Mouse (Mus musculus) T-helper 17 cell (primary cell): ENCODE data around the gene Pard3b.

Experiments used
- in situ Hi-C, 2 experiments: fragments of 300-600 bp; cut with MboI, MseI; formaldehyde crosslinking; loops; 1 replicate in 1 of 2; 2 replicates in 1 of 2; pipeline ENCODE4 v1.15.1; 2025; ENCODE audit warnings: high pct_unique_total_duplicates in 2 of 2

Pard3b gene

DNA sequence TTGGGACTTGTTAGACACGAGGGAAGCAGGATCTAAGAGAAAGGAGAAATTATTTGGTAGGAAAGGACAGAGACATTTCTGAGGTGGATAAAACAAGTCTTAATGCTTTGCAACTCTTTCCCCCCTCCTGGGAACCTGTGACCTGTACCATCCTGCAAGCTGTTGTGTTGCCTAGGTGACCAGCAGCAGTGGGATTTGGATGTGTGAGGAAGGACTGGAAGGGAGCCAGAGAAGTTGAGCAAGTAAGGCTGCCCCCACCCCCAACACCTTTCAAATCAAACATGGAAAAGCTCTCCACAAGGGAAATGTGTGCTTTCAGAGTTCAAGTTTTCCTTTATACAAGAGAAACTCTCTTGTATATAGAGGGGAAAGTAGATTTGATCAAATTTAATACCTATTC, 595.4 kb downstream of the Pard3b start:
- in situ Hi-C loops: no loop called here

DNA sequence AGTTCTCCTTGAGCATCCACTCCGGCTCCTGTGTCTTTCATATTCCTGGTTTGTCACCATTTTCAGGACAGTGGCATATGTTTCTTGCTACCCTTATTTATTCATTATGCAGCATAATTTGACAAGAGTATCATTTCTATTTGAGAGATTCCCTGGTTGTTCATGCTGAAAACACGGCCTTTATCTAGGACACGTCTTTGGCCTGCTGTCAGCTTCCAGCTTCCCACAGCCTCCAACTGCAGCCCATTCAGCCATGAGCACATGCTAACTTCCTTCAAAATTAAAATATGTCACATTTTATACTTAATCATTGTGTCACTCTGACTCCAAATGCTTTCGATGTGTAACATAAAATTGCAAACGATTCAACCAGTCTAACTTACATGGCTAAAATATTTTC, 596.5 kb downstream of the Pard3b start:
- in situ Hi-C loops: no loop called here

DNA sequence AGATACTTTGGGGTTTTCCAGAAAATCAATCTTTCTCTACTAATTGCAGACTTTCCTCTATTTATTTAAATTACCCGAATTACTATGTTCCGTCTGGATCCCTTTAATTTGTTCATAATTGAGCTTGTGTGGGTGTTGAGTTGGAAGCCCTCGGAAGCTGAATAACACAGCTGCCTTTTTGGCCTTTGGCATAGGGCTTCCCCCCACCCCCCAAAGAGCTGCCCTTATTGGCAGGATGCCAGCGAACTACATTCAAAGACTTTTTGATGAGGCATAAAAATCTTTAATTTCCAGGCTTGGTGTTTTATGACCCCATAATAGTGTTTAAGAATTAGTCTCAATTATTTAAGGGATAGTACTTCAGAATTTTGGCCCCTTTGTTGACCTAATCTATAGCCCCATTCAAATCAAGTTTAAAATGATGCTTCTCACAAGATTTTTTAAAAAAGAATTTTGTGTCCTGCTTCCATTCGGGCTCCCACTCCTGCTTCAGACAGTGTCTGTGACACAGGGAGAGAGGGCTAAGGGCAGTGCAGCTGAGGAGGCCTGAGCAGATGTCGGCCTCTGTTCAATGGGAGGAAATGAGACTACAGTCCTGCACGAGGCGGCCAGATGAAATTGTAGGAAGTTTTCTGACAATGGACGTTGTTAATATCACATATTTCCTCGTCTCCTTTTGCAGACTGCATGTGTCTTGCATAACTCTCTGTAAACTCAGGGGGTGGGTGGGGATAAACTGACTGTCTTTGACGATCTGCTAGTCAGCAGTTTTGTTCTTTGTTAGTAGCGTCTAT, 605.8 kb downstream of the Pard3b start:
- in situ Hi-C loops: no loop called here

DNA sequence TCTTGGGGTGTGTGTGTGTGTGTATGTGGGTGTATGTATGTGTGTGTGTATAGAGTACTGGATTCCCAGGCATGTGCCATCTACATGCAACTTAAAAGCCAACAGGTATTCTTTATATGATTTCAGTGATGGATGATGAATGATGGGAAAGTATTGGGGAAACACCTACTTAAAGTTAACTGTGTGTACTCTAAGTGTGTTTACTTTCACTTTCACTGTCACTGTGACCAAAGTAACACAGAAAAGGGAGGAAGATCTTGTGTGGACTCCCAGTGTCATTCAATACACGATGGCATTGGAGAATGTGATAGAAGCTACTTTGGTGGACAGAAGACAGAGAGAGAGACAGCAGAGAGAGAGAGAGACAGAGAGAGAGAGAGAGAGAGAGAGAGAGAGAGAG, 613.8 kb downstream of the Pard3b start:
- in situ Hi-C loops: no loop called here

DNA sequence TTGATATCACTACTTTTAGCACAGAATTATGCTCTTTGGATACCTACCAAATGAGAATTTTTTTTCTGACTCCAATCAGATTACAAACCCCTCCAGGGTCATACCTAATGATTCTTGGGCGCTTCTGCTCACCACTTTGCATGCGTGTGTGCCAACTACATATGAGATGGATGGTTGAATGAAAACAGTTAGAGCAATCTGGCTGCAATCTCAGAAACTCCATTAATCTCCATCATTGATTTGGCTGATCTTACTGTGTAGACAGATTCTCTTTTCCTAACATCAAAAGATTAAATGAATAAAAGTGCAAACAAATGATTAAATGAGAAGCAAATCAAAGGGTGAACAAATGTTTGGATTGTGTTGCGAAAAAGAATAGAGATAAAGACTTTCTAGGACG, 615.7 kb downstream of the Pard3b start:
- in situ Hi-C loops: no loop called here

DNA sequence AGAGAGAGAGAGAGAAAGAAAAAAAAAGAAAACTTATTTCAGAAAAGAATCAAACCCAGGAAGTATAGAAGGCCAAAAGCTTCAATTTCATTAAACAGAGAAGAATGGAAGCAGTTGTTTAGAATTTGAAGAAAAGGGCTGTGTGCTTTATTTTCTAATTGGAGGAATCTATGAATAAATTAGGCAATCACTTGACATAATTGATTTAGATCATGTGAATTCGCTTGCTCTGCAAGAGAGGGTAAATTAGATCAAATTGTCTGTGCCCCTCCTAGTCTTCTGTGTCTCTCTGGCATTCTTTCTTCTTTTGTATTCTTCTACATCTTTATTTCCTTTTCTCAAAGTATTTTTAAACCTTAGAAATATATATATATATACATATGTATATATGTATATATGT, 616.3 kb downstream of the Pard3b start:
- in situ Hi-C loops: no loop called here

DNA sequence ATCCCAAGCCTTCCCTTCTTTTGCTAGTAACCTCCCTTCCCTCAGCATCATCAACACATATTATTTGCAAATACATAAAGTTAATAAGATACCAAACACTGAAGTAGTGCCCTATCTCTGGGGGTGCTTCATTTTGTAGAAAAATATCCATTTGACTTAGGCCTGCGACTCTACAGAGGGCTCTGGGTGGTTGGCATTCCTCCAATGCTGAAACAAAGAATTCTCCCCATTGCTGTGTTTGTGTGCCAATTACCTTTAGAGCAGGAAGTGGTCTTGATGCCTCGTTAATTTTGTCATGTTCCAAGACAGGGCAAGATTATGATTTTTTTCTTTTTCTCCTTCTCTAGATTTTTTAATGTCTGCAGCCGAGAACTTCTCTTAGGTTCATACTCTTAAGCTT, 637.8 kb downstream of the Pard3b start:
- in situ Hi-C loops: no loop called here

DNA sequence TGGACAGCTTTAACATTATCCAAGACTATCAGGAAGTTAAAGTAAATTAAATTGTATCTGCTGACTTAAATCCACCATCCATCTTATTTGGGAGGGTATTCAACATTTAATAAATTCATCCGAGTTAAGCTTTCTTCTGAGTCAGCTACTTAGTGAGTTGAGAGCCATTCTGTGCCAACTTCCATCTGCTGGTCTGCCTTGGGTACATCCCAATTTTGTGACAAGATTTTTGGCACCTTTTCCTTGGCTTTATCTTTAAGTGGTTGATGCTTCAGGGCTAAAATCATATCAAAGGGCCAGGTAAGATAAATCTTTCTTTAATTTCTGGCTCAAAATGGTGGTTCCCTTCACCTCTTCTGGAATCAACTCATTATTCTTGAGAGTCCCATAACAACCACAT, 640.0 kb downstream of the Pard3b start:
- in situ Hi-C loops: no loop called here

DNA sequence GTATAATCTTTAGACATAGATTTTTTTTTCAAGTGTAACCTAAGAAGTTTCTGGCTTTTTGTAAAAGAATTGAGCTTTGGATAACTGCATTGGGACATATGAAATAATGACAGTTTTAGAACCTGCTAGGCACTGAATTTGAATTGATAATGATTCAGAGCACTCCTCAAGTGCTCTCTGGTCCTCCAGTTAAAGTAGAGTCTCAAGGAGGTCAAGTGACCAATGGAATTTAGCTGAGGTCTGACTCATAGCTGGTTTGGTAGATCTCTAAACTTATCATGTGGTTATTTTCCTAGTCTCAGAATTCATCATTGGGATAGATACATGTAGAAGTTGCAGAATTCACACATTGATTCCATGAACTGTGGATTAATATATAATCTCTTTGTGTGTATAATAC, 642.0 kb downstream of the Pard3b start:
- in situ Hi-C loops: no loop called here

DNA sequence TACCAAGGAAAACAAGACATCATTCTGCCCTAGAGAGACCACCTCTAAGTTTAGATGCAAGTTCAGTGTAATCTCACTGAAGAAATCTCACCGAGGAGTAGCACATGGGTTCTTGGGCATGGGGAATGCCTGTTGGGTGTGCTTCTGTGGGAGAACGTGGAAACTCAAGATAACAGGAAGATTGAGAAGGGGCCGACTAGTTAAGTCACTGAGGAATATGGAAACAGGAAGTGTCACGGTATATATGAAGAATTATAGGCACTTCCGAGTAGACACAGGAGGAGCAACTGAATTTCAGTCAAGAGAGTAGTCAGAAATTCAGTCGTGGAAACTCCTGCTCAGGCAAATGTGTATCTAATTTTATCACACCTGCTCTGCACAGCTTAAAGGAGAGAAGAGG, 644.2 kb downstream of the Pard3b start:
- in situ Hi-C loops: no loop called here

DNA sequence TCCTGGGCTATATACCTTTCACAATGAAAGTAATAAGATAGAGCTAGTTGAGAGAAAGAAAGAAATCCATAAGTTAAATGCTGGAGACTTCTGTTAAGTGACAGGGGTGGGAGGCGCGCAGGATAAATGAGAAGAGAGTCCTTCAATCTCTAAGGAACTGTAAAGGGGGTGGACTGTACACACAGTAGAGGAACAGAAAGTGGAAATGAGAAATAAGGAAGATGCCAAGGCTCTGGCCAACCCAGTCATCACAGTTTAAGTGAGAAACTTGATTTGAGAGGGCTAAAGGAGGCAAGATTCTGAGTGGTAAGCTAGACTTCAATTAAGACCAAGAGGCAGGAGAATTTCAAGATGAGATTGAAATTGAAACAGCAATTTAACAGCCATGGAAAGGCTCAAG, 645.0 kb downstream of the Pard3b start:
- in situ Hi-C loops: no loop called here

DNA sequence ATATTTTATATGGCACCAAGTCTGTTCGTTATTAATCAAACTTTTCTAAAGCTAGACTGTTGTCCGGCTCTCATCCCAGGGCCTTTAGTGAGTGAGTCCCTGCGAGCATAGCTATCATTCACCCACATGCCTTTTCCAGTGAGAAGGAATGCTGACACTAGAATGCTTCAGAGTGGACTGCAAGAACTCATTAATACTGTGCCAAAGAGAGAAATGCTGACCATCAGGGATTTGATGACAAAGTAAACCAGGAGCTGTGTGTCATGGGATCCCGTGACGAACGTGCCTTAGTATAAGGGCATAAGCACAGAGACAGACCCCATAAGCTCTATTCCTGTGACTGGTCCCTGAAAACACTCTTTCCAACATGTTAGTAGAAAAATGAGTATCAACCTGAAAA, 670.8 kb downstream of the Pard3b start:
- in situ Hi-C loops: loop anchor here in 1 of 2 experiments (25.0 kb wide), 1 partner anchor 922 kb away; no protein-coding TSS in a partner anchor

DNA sequence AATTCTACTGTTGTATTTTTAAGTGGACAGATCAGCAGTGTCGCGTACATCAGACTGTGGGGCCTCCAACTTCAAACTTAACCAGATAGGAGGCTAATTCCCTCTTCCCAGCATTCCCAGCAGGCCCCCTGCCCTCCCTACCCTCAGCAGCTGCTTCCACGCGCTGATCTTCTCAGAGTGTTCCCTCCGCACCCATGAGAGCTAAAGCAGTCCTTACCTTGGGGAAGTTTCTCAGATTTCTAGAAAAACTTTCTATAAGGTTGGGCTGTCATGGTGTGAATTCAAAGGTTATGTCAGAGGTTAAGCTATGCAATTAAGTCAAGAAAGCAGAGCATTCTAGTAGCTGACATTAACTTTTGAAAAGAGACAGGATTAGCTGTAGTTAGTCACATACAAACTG, 686.6 kb downstream of the Pard3b start:
- in situ Hi-C loops: no loop called here

DNA sequence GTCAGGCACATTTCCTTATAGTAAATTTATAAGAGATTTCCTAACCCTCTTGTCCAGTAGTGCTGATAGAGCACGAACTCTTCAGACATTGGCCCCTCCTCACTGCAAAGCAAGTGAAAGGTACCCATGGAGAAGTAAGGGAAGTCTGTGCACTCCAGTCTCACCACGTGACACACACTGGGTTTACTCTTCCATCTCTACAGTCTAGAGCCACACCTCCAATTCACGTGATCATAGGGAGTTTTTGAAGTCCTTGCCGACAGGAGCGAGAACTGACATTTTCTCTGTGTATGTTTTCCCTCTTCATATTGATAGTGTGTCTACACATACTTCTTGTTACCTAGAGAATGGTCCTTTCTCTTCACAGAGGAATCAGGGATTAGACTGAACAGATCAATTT, 689.1 kb downstream of the Pard3b start:
- in situ Hi-C loops: no loop called here

DNA sequence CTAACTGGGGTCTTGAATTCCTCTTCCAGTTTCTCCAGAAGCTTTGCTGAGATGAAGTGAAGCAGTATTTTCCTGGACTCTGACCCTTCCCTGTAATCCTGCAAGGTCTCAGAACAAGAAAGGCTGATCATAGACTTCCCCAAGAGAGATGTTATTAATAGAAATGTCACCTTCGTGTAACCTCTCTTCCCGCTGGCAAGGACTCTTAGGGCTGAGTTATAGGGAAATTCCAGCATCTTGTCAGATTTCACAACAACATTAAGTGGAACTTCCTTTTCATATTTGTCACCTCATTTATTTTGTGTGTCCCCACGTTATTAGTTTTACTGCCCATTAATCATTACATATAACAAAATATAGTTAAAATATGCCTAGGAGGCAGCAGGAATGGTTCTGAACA, 690.2 kb downstream of the Pard3b start:
- in situ Hi-C loops: no loop called here

DNA sequence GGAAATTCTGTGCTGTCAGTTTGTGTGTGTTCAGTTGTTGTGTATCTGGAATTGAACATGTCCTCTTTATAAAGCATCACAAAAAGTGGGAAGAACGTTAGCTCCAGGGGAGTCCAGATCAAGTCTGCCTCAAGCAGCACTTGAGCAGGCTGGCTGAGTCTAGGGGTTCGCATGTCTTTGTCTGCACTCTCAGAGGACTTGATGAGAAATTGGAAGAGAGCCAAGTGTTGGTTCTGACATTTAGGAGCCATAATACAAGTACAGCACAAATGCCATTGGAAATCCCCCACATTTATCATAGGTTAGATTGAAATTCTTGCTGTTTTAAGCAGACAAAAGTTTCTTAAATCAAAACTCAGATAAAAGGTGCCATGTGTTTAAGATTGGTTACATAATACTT, 694.4 kb downstream of the Pard3b start:
- in situ Hi-C loops: no loop called here

DNA sequence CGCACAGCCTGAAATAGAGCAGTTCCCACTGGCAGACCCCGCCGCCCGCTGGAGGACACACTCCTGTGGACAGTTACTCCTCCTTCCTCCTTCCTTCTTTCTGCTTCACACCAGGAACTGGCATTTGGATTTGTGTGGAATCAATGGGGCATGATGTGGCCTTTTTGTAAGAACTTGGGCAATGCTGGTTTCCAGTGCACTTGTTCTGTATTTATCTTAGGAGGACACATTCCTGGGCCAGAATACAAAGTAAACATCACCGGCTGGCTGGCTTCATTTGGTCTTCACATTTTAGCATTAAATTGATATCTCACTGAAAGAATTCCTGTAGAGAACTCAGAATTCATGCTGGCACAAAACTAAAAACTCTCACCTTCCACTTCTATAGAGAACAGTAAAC, 695.6 kb downstream of the Pard3b start:
- in situ Hi-C loops: no loop called here

DNA sequence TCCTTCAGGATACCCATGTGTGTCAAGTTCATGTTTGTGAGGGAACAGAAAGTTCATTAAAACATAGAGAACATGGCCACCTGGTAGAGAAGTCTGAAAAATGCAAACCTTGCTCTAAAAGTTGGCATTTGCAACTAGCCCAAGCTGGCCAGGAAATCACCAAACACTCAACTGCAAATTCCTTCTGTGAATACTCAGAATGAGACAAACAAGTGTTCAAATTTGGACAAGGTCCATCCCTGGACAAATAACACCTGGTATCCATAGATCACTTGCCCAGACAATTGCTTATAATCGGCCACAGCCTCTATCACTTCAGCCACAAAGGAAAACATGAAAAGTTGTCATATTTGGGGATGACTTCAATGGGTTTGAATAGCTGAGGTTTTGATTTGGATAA, 701.6 kb downstream of the Pard3b start:
- in situ Hi-C loops: no loop called here

DNA sequence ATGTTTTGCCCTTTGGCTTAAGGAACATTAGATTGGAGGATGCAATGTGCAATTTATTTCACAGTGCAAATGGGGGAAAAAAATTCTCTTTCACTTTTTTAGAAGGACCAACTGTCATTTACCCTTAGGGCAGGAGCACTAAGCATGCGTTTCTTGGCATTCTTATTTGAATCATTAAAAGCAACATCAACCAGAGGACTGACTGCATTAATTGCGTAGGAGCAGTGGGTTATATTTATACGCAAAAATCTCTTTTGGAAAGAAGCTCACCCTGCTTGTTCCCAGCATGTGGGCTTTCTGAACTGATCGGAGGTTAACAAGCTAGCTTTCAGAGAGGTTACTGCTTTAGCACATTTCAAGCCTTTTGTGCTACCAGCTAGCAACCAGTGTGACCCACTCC, 705.7 kb downstream of the Pard3b start:
- in situ Hi-C loops: no loop called here

DNA sequence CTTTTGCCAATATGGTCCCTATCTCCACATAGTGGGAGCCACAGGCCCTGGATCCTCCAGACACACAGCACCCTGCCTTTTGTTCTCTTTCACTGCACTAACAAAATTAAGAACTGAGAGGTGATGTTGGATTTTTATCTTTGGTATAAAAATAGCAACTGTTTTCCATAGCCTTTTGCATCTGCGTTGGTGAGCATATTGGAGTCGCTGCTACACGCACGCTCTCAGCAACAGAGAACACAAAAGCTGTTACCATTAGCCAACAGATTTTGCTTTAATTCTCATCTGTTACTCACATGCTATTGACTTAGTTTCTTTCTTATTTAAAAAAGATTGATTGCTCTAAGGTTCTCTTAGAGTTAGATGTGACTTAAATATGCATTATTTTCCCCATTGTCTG, 709.7 kb downstream of the Pard3b start:
- in situ Hi-C loops: no loop called here

DNA sequence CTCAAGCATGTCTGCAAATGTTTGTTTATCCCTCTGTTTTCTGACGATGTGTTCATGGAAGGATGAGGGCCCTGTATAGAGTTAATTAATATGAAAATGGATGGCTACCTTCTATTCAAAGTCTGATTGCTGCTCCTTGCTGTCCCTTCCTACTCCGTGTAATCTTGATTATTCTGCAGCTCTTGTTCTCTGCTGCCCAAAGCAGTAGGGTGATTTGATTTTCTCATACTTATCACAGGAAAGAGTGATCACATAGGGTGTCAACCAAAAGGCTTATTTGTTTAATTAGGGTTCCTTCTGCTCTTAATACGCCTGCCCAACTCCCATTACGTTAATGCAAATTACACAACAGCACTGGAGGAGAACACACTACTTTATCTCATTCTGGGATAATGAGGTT, 716.9 kb downstream of the Pard3b start:
- in situ Hi-C loops: no loop called here

DNA sequence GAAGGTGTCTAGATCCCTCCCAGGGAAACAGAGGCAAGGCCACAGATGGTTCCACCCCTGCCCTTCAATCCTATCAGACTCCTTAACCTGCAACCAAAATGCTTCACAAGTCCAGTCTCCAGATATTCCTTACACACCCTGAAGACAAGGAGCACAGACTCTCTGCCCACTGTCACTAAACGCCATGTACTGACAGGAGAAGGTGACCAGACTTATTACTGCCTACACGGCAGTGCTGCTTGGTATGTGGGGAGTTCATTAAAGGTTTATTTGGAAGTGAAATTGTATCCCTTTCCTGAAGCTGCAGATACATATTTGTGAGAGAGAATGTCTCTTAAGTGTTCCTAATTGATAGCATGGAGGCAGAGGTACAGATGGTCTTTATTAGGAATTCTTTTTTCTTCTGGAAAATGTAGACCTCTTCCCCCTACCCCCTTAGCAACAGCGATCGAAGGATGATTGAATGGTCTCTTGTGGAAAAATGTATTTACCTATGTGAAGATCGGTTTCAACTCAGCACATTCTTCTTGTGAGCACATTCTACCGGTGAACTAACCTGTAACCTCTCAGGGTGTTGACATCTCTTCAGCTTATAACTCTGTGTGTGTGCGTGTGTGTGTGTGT, 735.9 kb downstream of the Pard3b start:
- in situ Hi-C loops: no loop called here

DNA sequence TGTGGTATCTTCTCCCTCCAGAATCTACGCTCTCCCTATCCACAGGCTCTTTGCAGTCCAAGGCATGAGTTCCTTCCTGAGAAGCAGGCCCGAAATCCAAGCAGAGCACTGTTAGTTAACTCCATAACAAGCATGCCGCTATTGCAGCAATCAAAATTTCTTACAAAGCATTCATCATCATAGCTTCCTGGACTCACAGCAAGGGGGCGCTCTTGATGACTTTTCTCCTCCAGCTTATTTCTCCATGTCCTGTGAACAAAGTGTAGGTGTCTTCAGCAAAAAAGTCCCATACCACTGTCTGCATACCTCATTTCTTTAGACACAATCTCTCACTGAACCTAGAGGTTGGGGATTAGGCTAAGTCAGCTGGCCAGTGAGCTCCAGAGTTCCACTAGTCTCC, 739.7 kb downstream of the Pard3b start:
- in situ Hi-C loops: no loop called here
